Mouse (Mus musculus) cerebral cortex, adult 2 months (tissue): Measurements from ENCODE around the gene Oxsm.

Source experiments
- WGBS: fragments of 180-500 bp; shearing (Covaris S2); methylation state at CpG from one replicate; pipeline ENCODE4 v1.1.7; 2018; 5-methylcytosine and 5-hydroxymethylcytosine counted together

The Oxsm gene

DNA sequence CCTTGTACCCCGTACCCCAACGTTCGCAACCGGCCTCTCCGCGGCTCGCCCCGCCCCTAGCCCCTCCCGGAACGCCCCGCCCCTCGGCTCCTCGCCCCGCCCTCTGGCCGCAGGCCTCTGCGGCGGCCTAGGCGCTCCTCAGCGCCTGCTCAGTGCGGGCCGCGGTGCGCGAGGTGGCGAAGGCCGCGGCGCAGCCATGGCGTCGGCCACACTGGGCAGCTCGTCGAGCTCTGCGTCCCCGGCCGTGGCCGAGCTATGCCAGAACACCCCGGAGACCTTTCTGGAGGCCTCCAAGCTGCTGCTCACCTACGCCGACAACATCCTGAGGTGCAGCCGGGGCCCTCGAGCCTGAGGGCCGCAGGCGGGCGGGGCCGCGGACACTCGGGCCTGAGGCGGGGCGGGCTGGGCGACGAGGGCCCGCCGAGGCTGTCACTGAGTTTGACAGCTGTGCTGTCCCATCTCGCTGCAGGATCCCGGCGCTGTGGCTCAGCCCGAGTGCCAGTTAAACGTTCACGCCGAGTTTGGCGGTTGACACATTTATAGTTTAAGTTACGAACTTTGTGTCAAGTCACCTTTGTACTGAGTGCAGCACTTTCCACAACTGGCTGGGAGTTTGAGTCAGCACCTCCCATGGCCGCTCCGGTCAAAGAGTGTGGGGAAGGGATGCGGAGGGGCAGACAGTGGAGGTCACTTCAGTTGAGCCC is at the start of gene Oxsm, which contains the start of gene Ngly1:
Gene Oxsm (minus strand): TSS at position 638 of the 704 bp plus-strand sequence.
Gene Ngly1 (plus strand): TSS at position 110 of the 704 bp plus-strand sequence.
- 1% methylated on average over 65 of the region's 65 CpGs for WGBS

DNA sequence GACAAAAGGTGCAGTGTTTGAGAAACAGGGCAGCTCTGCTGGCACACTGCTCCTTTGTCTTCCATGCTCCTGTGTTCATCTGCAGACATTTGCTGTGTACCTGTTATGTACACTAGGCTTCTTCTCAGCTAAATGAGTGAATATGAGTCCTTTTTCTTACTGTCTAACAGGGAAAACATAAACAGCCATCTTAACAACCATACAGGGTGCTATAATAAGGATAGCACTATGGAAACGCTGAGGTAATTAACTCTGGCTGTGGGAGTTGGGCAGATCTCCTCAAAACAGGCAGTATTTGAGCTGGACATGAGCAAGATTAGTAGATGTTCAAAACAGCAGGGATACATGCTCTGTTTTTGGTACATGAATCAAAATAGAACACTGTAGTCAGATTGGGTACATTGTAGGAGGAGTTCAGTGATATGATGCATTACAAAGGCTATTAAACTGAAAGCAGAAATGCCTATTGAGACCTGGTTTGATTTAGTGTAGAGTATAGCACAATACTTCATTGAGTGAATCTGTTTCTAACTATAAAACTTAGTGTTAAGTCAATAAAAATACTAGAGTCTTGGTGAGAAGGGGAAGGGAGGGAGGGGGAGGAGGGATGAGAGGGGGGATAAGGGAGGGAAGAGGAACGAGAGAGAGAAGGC is 47.3 kb upstream of the Oxsm start:
- WGBS, result 41% methylated on average over 2 of the region's 2 CpGs

DNA sequence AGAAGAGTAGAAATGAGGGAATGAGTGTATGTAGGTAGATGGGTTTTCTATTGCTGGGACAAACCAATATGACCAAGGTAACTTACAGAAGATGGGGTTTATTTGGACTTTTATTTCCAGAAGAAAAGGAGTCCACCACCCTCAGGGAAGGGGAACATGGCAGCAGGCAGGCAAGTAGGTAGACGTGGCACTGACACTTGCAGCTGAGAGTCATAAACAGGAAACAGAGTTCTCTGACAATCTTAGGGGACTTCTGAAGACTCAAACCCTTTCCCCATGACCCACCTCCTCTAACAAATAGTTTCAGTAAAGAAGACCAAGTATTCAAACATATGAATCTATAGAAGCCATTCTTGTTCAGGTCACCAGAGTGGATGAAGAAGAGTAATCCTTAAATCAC is 44.3 kb upstream of the Oxsm start:
- WGBS, result 87% methylated on average over 1 of the region's 1 CpGs

DNA sequence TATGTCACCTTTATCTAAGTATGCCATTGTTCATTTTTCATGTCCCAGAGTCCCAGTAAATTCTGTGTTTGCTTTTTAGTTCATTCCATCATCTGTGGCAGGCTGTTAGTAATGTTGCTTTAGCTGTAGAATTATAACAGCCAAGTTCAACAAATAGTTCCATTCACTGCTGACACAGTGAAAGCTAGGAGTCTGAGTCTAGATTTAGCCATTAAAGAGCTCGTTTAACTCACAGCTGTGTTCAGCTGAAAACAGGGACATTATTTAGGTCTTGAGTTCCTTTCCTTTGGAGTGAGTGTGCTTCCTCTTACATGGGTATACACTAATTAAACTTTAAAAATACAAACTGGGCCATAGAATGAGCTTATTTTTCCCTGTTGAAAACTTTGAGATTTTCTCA is 42.8 kb upstream of the Oxsm start:
- WGBS, result 18% methylated on average over 1 of the region's 1 CpGs

DNA sequence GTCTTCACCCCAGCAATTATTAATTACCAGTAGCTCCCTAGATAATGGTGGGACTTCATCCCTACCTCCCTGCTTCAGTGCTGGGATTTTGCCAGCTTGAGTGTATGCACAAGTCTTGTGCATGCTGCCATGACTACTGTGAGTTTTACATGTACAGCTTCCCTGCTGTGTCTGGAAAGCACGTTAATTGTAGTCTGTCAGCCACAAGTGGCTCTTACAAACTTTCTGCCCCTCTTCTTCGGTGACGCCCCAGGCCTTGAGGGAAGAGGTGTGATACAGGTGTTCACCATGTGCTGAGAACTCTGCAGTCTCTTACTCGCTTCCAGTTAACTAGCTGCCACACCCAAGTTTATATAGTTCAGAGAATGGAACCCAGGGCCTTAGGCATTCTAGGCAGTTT is 34.4 kb upstream of the Oxsm start:
- WGBS, result 87% methylated on average over 4 of the region's 4 CpGs

DNA sequence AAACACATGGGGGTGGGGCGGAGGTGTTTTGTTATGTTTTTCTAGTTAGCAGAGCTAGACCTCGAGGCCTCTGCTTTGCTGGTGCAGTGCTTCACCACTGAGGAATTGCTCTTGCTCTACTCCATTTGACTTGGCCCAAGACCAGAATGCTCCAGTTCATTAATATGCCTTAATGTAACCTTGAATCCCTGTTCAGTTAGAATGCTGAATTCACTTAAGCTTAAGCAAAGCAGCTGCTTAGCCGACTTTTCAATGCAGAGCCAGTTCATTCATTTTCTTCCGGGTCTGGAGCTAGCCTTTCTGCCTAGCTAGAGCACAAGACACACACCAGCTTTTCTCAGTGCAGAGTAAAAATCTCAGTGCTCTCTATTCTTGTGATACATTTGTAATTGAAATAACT is 29.6 kb upstream of the Oxsm start:
- WGBS, result 59% methylated on average over 4 of the region's 4 CpGs

DNA sequence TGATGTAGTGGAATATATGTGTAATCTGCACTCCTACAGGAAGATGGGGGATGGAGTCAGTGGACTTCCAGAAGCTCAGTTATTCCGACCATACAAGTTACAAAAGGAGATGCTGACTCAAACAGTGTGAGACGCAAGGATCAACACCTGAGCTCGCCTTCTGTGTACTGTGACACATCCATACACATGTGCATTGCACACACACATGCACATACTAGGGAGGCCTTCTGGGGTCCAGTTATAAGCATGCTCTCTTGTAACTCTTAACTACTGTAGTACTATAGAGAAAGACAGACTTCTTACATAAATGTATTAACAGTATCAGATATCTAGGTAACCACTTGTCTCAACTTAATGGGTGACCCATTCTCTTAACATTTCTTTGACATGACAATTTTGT is 24.1 kb upstream of the Oxsm start:
- WGBS, result 92% methylated on average over 3 of the region's 3 CpGs

DNA sequence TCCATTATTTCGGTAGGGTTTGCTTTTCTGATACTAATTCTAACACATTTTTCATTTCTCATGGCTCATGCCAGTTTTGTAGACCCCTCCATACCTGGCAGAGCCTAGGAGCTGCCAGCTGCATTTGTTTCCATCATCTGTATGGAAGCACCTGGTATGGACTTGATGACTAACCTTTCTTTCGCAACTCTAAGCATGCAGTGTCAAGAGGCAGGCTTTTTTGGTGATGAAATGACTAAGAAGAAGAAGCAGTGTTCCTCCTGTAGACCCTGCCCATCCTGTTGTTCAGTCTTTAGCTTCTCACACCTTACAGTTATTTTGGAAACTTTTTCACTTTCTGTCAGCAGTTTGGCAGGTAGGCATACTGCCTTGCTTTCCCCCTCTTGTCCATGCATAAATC is 20.2 kb upstream of the Oxsm start:
- WGBS, result 91% methylated on average over 2 of the region's 2 CpGs

DNA sequence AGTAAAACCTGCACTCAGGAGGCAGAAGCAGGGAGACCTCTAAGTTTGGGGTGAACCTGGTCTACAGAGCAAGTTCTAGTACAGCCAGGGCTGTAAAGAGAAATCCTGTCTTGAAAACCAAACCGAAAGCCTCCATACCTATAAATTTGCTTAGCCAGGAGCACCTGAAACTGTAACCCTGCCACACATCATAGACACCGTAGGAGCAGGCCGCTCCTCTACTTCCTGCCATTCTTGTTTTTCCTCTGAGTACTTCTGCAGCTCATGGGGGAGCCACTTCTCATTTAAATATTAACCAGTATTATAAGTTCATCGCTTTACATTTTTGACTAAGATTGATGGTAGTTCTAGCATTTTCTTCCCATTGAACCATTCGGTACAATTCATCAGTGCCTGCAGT is 17.4 kb upstream of the Oxsm start:
- WGBS, result 89% methylated on average over 5 of the region's 5 CpGs

DNA sequence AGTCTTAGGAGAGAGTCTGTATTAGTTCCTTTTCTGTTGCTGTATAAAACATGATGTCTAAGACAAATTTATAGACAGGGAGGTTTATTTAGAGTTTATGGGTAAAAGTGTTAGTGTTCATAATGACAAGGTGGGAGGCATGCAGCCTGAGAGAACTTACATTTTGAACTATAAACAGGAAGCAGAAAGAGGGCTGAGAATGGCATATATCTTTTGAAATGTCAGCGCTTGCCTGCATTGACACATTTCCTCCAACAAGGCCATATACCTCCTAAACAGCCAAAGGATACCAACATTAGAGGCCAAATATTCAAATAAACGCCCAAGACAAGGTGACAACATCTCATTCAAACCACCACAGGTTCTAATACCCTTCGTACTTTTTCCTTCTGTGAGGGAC is 12.3 kb upstream of the Oxsm start:
- WGBS, result 91% methylated on average over 3 of the region's 3 CpGs

DNA sequence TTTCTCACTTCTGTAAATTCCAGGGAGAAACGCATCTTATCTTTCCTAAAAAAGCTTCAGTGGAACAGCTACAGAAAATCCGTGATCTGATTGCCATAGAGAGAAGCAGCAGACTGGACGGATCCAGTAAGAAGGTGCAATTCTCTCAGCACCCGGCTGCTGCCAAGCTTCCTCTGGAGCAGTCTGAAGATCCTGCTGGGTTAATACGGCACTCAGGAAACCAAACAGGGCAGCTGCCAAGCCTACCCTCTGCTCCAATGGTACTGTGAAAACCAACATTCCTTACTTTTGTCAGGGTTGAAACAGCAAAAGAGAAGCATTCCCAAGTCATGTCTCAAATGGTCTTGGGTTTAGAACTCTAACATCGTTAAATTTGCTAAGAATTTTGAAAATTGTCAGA is 10.9 kb upstream of the Oxsm start:
- 30% methylated on average over 6 of the region's 6 CpGs for WGBS

DNA sequence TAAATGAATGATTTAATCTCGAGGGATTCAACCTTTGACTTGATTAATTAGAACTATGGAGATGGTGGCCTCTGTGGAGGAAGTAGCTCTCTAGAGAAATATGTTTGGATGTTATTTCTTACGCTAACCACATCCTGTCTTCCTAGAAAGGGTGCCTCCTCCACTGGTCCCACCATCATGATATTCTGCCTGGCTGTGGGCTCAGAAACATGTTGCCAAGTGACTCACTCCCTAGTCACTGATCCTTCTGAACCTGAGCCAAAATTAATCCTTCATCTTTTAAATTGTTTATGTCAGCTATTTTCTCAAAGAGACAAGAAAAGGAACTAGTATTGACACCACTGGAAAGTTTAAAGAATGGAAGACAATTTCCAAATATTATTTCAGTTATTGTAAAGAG is 6.6 kb upstream of the Oxsm start:
- WGBS, result 62% methylated on average over 2 of the region's 2 CpGs

DNA sequence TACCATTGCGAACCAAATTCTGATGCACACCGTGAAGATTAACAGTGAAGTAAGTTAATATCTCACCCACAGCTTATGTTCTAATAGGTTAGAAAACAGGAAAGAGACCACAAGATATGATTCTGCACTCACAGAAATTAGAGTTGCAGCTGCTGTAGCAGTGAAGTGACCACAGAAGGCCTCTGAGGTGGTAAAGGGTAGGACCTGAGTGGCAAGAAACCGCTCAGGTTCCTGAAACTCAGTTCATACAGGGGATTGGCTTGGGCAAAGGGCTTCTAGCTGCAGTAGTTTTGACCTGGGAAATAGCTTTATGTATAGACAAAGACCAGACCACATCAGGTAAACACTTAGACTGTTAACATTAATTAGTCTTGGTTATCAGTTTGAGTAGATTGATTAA is 6.1 kb upstream of the Oxsm start:
- WGBS, result 98% methylated on average over 3 of the region's 3 CpGs

DNA sequence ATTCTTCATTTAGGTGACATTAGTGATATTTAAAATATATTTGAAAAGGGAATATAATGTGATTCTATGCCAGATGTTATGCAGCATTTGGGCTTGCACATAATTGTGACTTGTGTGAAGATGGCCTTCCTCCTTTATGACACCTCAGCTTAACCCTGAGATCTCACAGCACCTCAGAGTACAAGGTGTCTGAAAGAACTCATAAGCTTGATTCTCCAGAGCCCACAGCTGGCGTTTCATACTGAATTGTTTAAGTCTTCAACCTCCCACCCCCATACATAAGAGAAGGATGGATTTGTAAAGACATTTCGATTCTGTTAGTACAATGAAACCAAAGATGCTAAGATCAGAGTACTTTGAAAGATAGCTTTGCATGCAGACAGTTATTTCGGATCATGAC is 491 bp upstream of the Oxsm start:
- 42% methylated on average over 3 of the region's 3 CpGs for WGBS

DNA sequence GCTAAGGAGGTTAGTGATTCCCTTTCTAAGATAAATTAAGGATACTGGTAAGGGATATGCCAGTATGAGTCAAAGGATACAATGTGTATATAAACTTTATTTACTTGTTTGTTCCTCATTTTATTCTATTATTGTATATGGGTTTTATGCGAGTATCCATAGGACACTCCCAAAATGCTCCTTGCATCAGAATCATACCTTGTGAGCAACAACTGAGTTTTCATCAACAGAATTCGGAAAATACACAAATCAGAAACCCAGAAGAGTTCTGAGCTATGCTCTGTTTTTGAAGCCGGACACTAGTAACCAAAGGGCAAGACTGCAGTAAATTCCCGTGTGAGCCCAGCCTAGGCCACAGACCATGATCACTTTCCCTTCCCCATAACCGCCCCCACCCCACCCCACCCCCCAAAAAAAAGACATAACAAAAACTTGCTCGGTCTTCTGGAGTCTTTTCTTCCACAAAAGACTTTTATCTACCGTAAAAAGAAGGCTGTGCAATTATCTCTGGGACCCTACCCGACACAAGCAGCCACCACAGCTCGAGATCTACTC is 928 bp downstream of the Oxsm start:
- 10% methylated on average over 9 of the region's 9 CpGs for WGBS

DNA sequence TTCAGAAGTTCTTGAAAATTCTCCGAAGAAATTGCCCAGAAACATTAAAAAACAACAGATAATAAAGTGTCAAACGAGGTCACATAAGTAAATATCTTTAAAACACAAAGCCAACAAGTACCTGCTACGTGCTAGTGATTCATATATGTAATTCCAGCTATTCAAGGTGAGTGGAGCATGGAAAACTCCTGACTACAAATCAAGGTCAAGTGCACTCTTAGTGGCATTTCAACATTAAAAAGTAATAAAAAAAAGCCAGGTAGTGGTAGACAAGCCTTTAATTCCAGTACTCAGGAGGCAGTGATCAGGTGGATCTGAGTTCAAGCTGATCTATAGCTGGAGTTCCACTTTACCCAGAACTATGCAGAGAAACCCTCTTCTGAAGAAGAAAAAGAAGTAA is 1.5 kb downstream of the Oxsm start:
- WGBS, result 82% methylated on average over 3 of the region's 3 CpGs

DNA sequence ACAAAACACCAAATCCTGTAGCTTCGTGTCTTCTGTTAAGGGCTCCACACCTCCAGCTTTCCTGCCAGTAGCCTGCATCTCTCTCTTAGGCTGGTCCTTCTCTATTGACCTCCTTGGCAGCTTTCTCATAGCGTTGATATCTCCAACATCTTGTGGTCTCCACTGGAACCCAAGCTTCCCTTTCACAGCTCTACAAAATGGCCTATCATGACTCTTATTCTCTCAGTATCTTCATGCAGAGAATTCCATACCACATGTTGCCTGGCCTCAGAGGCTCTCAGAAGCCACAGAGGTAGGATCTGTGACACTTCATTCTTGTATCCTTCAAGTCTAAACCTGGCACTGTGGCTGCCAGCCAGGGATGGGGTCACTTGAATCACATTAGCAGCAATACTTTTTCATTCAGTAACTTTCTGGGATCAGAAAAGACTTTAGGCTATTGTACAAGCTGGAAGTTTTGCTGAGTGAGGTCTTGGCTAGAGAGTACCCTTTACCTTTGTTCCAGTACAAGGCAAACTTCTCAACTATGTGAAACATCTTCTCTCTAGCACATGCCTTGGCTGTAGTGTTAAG is 3.2 kb downstream of the Oxsm start:
- WGBS, result 90% methylated on average over 2 of the region's 2 CpGs

DNA sequence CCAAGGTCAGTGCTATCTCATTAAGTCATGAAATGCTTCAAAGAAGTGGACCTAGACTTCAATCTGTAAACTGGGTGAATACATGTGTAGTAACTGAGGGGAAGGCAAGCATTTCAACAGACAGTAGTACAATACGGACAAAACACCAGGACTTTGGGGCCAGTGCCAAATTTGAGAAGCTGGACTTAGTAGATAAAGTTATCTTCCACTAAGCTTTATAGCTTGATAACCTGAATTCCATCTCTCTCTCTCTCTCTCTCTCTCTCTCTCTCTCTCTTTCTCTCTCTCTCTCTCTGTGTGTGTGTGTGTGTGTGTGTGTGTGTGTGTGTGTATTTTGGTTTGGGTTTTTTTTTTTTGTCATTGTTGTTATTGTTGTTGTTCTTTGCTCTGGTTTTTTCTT is 4.5 kb downstream of the Oxsm start:
- WGBS, result 67% methylated on average over 1 of the region's 1 CpGs

DNA sequence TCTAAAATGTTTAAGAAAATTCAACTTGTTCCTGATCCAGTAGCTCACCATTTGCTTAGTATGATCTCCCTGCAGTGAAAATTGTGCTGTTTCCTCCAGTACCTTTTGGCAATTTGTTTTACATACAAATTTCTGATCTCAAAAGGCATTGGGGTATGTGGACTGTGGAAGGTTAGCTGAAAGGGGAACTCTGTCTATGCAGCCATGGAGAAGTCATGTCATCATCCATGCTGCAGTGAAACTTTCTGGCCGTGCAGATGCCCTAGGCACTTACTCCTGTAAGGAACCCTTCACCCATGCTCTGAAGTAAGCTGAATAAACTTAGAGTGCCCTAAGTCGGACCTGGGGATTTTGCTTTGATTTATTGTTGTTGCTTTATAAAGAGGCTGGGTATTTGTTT is 5.2 kb downstream of the Oxsm start:
- WGBS, result 60% methylated on average over 2 of the region's 2 CpGs

DNA sequence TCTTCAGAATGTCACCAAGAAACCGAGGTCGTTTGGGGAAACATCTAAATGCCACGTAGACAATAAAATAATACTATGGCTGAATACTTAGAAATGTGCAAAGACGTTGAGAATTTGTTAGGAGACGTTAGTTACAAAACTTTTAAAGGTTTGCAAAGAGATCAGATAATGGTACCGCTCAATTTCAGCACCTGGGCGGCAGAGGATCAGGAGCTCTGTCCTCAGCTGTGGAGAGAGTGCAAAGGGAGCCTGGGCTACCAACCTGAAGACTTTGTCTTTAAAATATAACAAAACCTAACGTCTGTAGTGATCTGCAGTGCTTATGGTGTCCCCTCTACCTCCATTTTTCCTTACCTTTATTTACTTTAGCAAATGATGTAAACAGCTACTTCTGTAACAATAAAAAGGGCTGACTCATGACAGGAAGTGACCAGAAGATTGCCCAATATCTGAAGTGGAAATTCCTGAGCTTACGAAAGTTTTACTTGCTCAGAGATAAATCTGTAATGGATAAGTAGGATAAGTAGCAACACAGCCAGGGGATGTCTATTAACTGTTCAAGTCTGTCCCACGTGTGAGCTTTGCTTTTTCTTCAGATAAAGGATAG is 5.9 kb downstream of the Oxsm start:
- 13% methylated on average over 10 of the region's 10 CpGs for WGBS

DNA sequence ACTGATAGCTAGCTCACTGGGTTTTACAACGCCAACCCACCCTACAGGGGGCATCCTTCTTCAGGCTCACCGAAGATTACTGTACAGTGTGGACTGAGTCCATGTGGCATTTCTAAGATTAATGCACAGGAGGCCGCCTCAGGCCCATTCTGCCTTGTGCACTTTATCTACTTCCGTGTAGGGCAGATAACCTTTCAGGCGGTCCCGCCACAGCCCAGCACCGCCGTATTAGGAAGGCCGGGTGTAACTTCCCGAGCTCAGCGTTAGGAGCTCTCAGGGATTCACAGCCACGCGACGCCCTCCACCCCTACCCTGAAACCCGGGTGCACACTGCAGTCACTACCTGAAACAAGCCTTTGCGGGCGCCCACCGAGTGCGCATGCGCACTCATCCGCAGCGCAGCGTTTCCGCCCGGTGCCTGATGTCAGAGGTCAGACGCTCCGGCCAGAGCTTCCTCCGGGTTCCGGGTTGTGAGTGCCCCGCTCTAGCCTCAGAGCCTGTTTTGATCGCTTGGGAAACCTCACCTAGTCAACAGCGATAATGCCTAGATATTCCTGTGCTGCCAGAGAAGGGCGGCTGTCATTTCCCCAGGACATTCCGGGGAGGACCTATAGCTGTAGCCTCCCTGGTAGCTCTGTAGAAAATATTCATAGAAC is 6.5 kb downstream of the Oxsm start:
- WGBS, result 2% methylated on average over 34 of the region's 34 CpGs

DNA sequence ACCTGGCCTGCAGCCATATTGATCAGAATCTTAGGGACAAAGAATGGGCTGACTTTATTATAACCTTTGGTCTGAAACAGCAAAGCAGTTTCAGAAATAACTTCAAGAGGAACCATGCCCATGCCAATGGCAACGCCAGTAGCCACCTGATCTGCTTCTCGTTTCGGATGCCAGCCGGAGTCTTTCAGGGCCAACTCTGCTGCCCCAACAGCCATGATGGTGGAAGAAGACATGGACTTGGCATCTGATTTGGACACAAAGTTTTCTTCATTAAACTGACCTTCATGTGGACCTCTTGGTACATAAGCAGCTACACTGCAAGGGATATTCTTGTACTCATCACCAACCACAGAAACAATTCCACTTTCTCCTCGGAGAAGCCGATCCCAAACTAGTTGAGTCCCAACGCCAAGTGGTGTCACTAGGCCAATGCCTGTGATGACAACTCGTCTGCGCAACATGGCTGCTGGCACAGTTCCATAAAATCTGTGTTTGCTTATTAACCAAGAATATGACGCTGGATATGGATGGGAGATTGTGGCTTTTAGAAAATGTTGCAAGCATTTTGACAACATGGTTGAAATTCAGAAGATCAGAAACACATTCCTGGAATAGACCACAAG is 7.3 kb downstream of the Oxsm start:
- 90% methylated on average over 10 of the region's 10 CpGs for WGBS
